Mouse (Mus musculus) embryonic facial prominence, embryonic 11.5 days (tissue): ENCODE measurements around the gene Dlg3. TPM values are rescaled to one million over a fixed set of nuclear protein-coding genes. Genes with fewer than 3 reads are reported as not detected.

Source experiments
- ATAC-seq: fragments of 200-750 bp; cut with Nextera tagmentation; replicated peaks from 2 replicates; pipeline ENCODE4 v1.8.0; 2017; ENCODE audit warnings: low read depth; ENCODE audit not compliant: insufficient number of reproducible peaks, low FRiP score, low TSS enrichment
- DNase-seq: peaks from one replicate; pipeline ENCODE4 v3.0.0-alpha.2; 2015; ENCODE audit warnings: low spot score
- H3K27ac ChIP-seq: fragments of 300-500 bp; sonication (generic); replicated peaks from 2 replicates; pipeline ENCODE4 v1.5.1; 2014; ENCODE audit warnings: mild to moderate bottlenecking, low read depth, low read length, control low read depth
- H3K27me3 ChIP-seq: fragments of 300-500 bp; sonication (generic); 2 replicates; pipeline ENCODE4 v1.6.1; 2014; ENCODE audit warnings: mild to moderate bottlenecking, low read length, moderate library complexity, mixed read lengths; ENCODE audit not compliant: control insufficient read depth, insufficient read depth
- H3K36me3 ChIP-seq: fragments of 300-500 bp; sonication (generic); replicated peaks from 2 replicates; pipeline ENCODE4 v1.6.1; 2014; ENCODE audit warnings: low read depth, mild to moderate bottlenecking, low read length, moderate library complexity, mixed read lengths; ENCODE audit not compliant: control insufficient read depth, insufficient read depth
- H3K4me1 ChIP-seq: fragments of 300-500 bp; sonication (generic); 2 replicates; pipeline ENCODE4 v1.6.1; 2014; ENCODE audit warnings: low read length, mixed read lengths; ENCODE audit not compliant: control insufficient read depth, insufficient read depth
- H3K4me2 ChIP-seq: fragments of 300-500 bp; sonication (generic); 2 replicates; pipeline ENCODE4 v1.6.1; 2014; ENCODE audit warnings: low read depth, mild to moderate bottlenecking, control low read depth, low read length, moderate library complexity
- H3K4me3 ChIP-seq: fragments of 300-500 bp; sonication (generic); 2 replicates; pipeline ENCODE4 v1.5.1; 2014; ENCODE audit warnings: low read depth, low read length, control low read depth
- H3K9ac ChIP-seq: fragments of 300-500 bp; sonication (generic); replicated peaks from 2 replicates; pipeline ENCODE4 v1.6.1; 2014; ENCODE audit warnings: mild to moderate bottlenecking, control low read depth, low read length
- H3K9me3 ChIP-seq: fragments of 300-500 bp; sonication (generic); replicated peaks from 2 replicates; pipeline ENCODE4 v1.6.1; 2016; ENCODE audit warnings: mild to moderate bottlenecking, low read length, inconsistent platforms, mixed read lengths; ENCODE audit not compliant: control insufficient read depth
- WGBS: fragments of 180-500 bp; shearing (Covaris S2); extraction: QIAGEN DNeasy Blood & Tissue Kit; methylation state at CpG from one replicate; pipeline ENCODE4 v1.1.7; 2014; 5-methylcytosine and 5-hydroxymethylcytosine counted together
- polyA plus RNA-seq: library from polyadenylated mRNA; unstranded; fragments of >200 nt; fragmentation: Nextera tagmentation; extraction: Ambion mirVana; gene quantifications from 2 replicates; pipeline ENCODE4 v1.2.1, GENCODE M21; 2014

The Dlg3 gene
- polyA plus RNA-seq, 1 experiment from 2014 or later: 4.8 TPM

DNA sequence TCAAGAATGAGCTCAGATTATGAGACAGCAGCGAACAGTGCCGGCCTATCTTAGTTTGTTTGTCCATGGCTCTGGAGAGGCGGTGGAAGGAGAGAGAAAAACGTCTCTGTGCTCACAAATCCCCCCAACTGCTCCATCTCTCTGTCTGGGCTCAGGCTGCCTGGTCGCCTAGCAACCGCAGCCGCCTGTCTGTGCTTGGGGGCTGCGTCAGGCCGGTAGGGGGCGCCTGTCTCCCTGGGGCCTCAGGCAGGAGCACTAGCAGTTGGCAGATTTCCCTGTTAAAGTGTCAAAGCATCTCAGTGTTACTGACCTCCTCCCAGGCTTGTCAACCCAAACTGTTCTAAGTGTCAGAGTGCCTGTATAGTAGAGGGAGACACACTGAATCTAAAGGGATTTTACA lies 25.6 kb upstream of the Dlg3 start:
- Histone ChIP-seq H3K27me3 (peaks cover 3% of the 10 kb centered on the region; the same call in 1 of the 2 replicates), H3K4me3 (no peak overlapping the region), H3K4me2 (no peak overlapping the region), H3K9me3 (no peaks in the 10 kb centered on the region), H3K4me1 (no peaks in the 10 kb centered on the region), H3K9ac (no peak overlapping the region), H3K36me3 (no peaks in the 10 kb centered on the region), H3K27ac (no peak overlapping the region)
- 6% methylated on average over 10 of the region's 10 CpGs for WGBS
- DNase-seq: peak; percentile 64
- ATAC-seq: no peak

- Histone ChIP-seq H3K4me2 (no peak overlapping the region), H3K9ac (no peak overlapping the region), H3K27me3 (no peaks in the 10 kb centered on the region), H3K9me3 (no peaks in the 10 kb centered on the region), H3K4me3 (no peak overlapping the region), H3K27ac (no peak overlapping the region), H3K4me1 (no peaks in the 10 kb centered on the region), H3K36me3 (no peaks in the 10 kb centered on the region)
- ATAC-seq (no peak), DNase-seq (no peak)
- 85% methylated on average over 6 of the region's 6 CpGs for WGBS
These were observed 1.7 kb upstream of the Dlg3 start for GRCm38 (mm10) chrX:100765855-100766254.

DNA sequence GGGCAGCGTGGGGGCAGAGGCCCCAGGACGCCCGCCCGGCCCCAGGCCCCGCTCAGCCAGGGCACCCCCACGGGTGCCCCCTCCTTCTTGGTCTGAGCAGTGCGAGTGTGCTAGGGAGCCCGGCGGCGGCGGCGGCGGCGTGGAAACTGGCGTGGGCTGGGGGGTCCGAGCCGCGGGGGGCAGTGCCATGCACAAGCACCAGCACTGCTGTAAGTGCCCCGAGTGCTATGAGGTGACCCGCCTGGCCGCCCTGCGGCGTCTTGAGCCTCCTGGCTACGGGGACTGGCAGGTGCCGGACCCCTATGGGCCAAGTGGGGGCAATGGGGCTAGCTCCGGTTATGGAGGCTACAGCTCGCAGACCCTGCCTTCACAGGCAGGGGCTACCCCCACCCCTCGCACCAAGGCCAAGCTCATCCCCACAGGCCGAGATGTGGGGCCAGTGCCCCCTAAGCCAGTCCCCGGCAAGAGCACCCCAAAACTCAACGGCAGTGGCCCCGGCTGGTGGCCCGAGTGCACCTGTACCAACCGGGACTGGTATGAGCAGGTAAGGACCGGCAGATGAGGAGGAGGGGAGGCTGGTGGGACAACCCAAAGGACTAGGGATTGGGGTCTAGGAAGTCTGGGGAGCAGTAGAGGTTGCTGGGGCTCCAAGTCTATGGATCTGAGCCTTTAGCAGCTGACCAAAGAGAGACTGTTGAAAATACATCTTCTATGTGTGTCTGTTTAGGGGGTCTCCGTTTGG lies 534 bp downstream of the Dlg3 start:
- H3K9ac ChIP-seq: 0 out of 2 replicates have a peak overlapping the region, but pooled peaks have one; percentile 18
- ATAC-seq (peak; percentile 72), DNase-seq (no peak)
- no peak overlapping the region for H3K27ac ChIP-seq
- no peaks in the 10 kb centered on the region for H3K4me1 ChIP-seq
- no peaks in the 10 kb centered on the region for H3K9me3 ChIP-seq
- no peaks in the 10 kb centered on the region for H3K36me3 ChIP-seq
- peak overlapping the region; percentile 44 for H3K4me3 ChIP-seq
- WGBS: 38% methylated on average over 18 of the region's 36 CpGs
- H3K27me3 ChIP-seq: no peaks in the 10 kb centered on the region
- H3K4me2 ChIP-seq: peak overlapping the region; percentile 84

DNA sequence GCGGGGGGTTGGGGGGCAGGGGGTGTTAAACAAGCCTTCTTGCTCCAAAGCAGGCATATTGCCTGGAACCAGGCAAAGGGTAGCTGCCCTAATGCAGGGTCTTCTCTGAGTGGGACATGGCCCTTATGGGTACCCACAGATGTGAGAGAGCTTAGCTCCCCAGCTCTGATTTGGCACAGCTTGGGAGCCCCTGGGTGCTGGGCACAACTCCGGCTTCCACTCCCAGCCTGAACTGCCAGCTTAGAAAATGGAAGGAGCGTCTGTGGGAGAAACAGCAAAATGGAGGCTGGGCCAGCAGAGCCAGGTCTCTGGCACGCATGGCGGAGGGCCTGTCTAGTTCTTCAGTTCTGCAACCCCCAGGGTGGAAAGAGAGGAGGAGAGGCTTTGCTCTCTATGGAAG lies 1.8 kb downstream of the Dlg3 start:
- Histone ChIP-seq H3K9me3 (no peaks in the 10 kb centered on the region), H3K27me3 (no peaks in the 10 kb centered on the region), H3K4me1 (no peaks in the 10 kb centered on the region), H3K4me3 (no peak overlapping the region), H3K4me2 (no peak overlapping the region), H3K9ac (no peak overlapping the region), H3K27ac (no peak overlapping the region), H3K36me3 (no peaks in the 10 kb centered on the region)
- 78% methylated on average over 5 of the region's 5 CpGs for WGBS
- no peak for ATAC-seq
- DNase-seq: no peak

DNA sequence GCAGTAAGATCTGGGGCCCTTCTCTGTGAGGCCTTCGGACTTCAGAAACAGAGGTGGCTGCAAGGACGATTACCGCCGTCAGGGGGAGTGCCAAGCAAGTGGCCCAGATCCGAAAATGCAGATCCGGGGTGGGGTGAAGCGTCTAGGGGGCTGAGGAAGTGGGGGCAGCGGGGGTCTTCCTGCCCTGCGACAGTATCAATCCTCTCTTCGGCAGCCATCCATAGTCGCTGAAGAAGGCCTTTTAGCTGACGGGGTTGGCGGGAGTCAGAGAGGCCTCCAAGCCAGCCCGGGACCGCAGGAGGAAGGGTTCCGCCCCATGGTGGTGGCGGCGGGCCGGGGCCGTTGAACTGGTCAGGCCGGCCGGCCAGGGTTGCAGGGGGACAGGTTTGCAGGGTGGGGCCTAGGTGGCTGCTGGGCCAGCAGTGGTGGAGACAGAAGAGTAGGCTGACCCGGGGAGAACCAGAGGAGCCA lies 6.9 kb downstream of the Dlg3 start:
- Histone ChIP-seq H3K9me3 (no peaks in the 10 kb centered on the region), H3K27me3 (no peaks in the 10 kb centered on the region), H3K36me3 (no peaks in the 10 kb centered on the region), H3K4me2 (peak overlapping the region; percentile 25), H3K27ac (no peak overlapping the region), H3K4me1 (no peaks in the 10 kb centered on the region), H3K4me3 (peak overlapping the region; percentile 37), H3K9ac (peak overlapping the region; percentile 69)
- DNase-seq (peak; percentile 74), ATAC-seq (no peak)
- 10% methylated on average over 20 of the region's 23 CpGs for WGBS

DNA sequence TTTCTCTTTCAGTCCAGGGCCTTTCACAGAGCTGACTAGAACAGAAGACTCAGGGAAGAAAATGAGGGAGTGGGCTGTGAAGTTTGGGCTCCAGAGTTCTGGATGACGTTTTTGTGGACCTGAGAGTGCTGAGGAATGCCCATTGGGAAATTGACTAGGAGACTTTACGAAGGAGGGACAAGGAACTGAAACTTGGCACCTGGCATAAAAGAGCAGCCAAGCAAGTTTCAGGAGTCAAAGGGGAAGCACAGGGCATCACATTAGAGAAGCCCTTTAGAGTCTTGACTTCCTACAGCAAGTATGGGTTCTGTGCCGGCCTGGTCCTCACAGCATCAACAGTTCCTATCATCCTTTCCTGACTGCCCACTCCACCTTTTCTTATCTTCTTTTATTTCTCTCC lies 7.9 kb downstream of the Dlg3 start:
- H3K9me3 ChIP-seq: no peaks in the 10 kb centered on the region
- DNase-seq (no peak), ATAC-seq (no peak)
- no peak overlapping the region for H3K4me3 ChIP-seq
- H3K4me1 ChIP-seq: no peaks in the 10 kb centered on the region
- WGBS: 92% methylated on average over 3 of the region's 3 CpGs
- H3K36me3 ChIP-seq: no peaks in the 10 kb centered on the region
- H3K9ac ChIP-seq: no peak overlapping the region
- H3K27ac ChIP-seq: no peak overlapping the region
- no peak overlapping the region for H3K4me2 ChIP-seq
- no peaks in the 10 kb centered on the region for H3K27me3 ChIP-seq

DNA sequence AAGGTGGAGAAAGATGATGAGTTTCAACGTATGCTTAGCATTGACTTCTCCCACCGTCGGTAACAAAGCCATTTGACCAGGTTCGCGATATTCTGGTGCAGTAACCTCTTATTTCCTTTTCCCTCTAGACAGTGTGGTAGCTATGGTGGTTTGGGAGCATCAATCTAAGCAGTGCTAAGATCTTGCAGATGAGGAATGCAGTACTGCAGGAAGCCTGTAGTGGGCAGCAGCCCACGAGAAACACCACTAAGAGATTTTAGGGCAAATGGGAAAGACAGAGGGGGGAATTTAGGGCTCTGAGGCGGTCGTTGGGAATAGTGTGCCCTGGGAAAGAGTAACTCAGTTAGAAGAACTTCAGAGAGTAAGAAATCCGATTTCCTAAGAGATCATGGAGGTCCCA lies 9.0 kb downstream of the Dlg3 start:
- H3K4me1 ChIP-seq: no peaks in the 10 kb centered on the region
- peak; percentile 70 for DNase-seq
- 14% methylated on average over 9 of the region's 9 CpGs for WGBS
- peak overlapping the region; percentile 58; the same call in 1 of the 2 replicates for H3K4me3 ChIP-seq
- no peaks in the 10 kb centered on the region for H3K27me3 ChIP-seq
- no peaks in the 10 kb centered on the region for H3K36me3 ChIP-seq
- peak; percentile 21; the same call in 1 of the 2 replicates for ATAC-seq
- H3K4me2 ChIP-seq: peak overlapping the region; percentile 49; the same call in 1 of the 2 replicates
- H3K9me3 ChIP-seq: no peaks in the 10 kb centered on the region
- H3K9ac ChIP-seq: no peak overlapping the region
- no peak overlapping the region for H3K27ac ChIP-seq

GRCm38 (mm10) chrX:100776985-100777654 lies 9.6 kb downstream of the Dlg3 start:
- whole genome bisulfite sequencing: 20% methylated on average over 25 of the region's 49 CpGs

More at GRCm38 (mm10) chrX:100776985-100777654, 9.6 kb downstream of the Dlg3 start:
- Histone ChIP-seq H3K4me2 (peak overlapping the region; percentile 49), H3K9ac (peak overlapping the region; percentile 85), H3K4me3 (peak overlapping the region; percentile 58), H3K36me3 (no peaks in the 10 kb centered on the region), H3K27ac (peak overlapping the region; percentile 83), H3K4me1 (no peaks in the 10 kb centered on the region), H3K9me3 (no peaks in the 10 kb centered on the region), H3K27me3 (no peaks in the 10 kb centered on the region)
- peak; percentile 88 for DNase-seq
- peak; percentile 94 for ATAC-seq
